Mouse (Mus musculus): Measurements from ENCODE around the gene Rpl22. TPM values are rescaled to one million over a fixed set of nuclear protein-coding genes. Genes with fewer than 3 reads are reported as not detected.

Gene Rpl22
- total RNA-seq, 2 experiments from 2014 or later, result 186 to 202 TPM

DNA sequence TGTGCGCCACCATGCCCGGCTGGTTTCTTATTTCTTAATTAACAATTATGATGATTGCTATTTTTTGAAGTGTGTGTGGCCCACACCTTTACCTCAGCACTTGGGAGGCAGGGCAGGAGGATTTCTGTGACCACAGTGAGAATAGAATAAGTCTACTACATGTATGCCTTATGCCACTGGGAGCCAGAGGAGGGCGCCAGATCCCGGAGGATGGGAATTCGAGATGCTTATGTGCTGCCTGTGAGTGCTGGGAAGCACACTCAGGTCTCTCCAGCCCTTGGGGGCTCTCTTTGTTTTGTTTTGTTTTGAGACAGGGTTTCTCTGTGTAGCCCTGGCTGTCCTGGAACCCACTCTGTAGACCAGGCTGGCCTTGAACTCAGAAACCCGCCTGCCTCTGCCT is 3.1 kb downstream of the Rpl22 start:
- Histone ChIP-seq H3K4me3 (no peak overlapping the region), H3K27ac (no peak overlapping the region)
- no peak for DNase-seq (ENCODE audit: low spot score in 2 of 2)
- TF ChIP-seq CTCF (conservative IDR thresholded peaks at IDR 0.05), result peak; percentile 66

DNA sequence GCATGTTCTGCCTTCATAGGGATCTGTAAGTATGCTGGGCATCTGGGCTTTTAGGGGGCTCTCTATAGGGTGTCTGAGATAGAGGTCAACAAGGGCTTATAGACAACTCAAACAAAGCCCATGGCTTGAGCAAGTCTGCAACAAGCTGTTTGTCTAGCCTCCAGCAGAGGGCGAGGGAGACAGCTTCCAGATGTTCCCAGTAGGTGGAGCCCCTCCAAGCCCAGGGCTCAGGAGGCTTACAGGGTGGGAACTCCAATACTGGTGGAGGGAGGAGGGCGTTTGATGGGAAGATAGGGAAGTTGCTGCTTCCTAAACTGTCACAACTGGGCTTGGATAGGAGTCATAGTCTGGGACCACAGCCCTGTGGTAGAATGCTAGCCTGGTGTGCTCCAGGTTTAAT is 7.4 kb downstream of the Rpl22 start:
- no peak overlapping the region for H3K4me3 ChIP-seq
- peak in 1 of 2 experiments; percentile 78 for DNase-seq (ENCODE audit: low spot score in 2 of 2)
- H3K27ac ChIP-seq, result no peak overlapping the region
- TF ChIP-seq CTCF (conservative IDR thresholded peaks at IDR 0.05), result peak; percentile 99

DNA sequence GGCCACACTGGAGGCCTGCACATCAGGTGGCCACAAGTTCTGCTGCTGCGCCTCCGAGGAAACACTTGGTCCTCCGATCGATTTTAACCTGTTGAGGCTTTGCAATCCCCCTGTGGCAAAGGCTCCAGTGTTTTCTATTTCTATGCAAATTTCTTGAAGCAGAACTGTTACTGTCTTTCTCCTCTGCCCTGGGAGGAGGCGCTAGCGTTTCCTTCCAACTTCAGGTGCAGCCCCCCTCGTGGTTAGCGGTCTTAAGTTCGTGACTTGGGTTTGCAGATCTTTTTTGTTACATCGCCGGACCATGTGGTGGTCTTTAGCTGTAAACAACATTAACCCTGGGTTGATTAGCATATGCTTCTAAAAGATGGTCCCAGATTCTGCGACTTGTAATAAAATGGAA is 8.0 kb downstream of the Rpl22 start:
- no peak for DNase-seq (ENCODE audit: low spot score in 2 of 2)
- no peak for TF ChIP-seq CTCF (conservative IDR thresholded peaks at IDR 0.05)
- Histone ChIP-seq H3K4me3 (no peak overlapping the region), H3K27ac (no peak overlapping the region)

DNA sequence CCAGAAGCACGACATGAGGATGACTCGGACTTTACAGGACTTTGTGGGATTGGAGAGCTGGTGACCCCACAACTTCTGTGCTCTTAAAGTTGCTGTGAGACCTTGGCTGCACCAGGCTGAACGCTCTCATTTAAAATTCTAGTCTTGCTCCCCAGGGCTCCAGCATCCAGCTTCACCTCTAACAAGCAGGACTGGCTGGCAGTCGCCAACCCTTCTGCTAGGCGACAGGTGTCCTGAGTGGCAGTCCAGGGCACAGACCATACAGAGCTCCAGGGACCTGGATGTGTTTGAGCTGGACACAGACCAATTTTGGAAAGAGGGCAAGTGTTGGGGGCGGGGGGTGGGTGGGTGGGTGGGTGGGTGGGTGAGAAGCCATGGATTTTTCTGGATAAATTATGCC is 12.2 kb downstream of the Rpl22 start:
- TF ChIP-seq CTCF (conservative IDR thresholded peaks at IDR 0.05), result no peak
- Histone ChIP-seq H3K27ac (peak overlapping the region; percentile 54; the same call in 1 of the 2 replicates), H3K4me3 (no peak overlapping the region)
- DNase-seq (ENCODE audit: low spot score in 2 of 2), result no peak

DNA sequence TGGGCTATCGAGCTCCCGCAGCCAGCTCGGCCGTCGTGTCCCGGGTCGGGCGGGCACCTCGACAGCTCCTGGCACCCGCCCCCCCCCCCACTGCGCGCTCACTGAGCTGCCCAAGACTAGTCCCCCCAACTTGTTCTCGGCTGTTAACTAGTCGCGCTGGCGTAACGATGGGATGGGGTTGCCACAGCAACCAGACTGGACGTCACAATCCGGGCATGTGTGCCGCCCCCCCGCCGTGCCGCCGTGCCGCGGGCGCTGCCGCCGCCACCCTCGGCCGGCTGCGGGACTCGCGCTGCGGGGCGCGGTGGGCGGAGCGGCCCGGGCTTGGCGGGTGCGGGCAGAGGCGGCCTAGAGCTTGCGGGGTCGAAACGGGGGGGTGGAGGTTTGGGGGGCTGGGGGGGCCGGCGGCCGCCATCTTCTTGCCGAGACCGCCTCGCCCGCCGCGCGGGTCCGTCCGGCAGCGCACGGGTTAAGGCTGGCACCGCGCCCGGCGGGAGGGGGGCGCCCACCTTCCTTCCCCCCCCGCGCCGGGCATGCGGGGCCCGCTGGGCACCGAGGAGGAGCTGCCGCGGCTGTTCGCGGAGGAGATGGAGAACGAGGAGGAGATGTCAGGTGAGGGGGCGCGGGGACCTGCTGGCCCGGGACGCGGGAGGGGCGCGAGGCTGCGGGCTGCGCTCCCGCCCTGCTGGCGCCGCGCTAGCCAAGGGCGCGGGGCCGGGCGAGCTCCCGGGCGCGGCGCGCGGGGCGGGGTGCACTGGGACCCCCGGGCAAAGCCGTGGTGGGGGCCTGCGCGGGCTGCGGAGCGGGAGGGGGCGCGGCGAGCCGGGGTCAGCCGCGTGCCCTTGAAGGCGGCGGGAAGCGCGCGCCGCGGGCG is 13.1 kb downstream of the Rpl22 start, which contains the start of gene Chd5:
Gene Chd5, plus strand, starts transcription at position 233 of the 874 bp plus-strand sequence.
- Histone ChIP-seq H3K27ac (peak within 1 kb of the TSS; percentile 92), H3K4me3 (peak within 1 kb of the TSS; percentile 63)
- peak; percentile 66 to 67 for DNase-seq (ENCODE audit: low spot score in 2 of 2)
- no peak for TF ChIP-seq CTCF (conservative IDR thresholded peaks at IDR 0.05)

DNA sequence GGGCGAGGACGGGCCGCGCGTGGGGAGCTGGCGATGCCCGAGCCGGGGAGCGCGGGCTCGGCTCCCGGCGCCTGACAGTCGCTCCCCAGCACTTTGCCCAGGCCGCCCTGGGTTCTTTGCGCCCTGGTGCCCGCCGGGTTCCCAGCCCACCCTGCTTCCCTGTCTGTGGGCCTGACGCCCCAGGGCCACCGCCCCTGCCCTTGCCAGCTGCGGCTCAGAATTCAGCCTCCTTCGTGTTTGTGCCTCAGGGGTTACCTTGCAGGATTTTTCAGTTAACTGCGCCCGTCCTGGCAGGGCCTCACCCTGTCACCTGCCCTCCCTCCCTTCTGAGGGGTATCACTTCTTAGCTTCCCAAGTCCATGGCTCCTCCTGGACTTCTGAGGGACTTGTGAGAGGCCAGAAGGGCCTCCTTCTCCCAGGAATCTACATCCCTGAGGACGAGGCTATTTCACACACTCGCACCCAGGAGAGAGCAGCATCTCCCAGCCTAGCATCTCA is 13.8 kb downstream of the Rpl22 start:
- Histone ChIP-seq H3K27ac (peak overlapping the region; percentile 92), H3K4me3 (peak overlapping the region; percentile 63)
- DNase-seq (ENCODE audit: low spot score in 2 of 2), result no peak
- TF ChIP-seq CTCF (conservative IDR thresholded peaks at IDR 0.05), result no peak

DNA sequence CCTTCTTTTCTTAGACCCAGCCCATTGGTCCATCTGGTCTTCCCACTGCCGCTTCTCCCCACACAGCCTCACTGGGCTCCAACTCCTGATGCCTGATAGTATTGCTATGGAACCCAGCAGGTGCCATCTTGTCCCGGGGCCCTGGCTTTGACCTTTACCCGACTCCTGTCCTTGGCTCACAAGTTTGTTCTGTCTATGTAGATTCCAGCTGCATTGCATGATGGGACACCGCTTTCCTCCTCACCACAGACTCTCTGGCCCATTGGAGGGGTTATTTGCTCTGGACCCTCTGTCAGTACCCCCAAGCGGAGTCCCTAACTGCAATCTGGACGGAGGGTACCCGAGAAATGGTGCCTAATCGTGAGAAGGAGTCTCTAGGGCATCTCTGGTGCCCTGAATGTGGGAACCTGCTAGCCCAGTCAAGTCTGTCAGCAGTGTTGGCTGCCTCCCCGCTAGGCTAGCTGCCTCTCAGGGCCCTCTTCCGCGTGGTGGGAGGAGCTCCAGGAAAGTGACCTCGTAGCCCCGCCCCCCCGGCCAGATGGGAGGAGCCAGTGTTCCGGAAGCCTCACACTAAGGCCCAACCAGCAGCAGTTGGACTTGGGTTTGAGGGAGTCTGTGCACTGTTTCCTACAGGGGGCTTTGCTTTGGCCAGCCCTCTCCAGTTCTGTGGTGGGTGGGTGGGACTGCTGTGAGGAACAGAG is 15.2 kb downstream of the Rpl22 start:
- no peak for DNase-seq (ENCODE audit: low spot score in 2 of 2)
- no peak overlapping the region for H3K4me3 ChIP-seq
- no peak overlapping the region for H3K27ac ChIP-seq
- no peak for TF ChIP-seq CTCF (conservative IDR thresholded peaks at IDR 0.05)

DNA sequence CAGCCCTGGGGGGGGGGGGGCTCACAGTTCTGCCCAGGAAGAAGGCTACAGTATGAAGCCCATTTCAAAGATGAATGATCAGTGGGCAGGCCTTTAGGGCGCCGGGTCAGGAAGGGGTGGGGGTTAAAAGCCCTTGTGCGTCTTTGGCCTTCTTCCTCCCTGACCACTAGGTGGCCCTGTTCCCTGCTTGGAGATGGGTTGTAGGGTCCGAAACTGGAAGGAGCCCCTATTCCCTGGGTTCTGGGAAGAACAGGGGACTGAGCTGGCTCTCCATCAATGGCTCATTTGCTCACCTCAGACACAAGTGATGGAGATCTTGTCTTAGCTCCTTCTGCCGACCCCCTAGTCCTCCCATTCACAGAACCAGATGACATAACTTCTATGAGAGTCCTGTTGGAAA is 17.8 kb downstream of the Rpl22 start:
- H3K27ac ChIP-seq, result peak overlapping the region; percentile 28; the same call in 1 of the 2 replicates
- DNase-seq (ENCODE audit: low spot score in 2 of 2), result no peak
- no peak overlapping the region for H3K4me3 ChIP-seq
- peak; percentile 80 for TF ChIP-seq CTCF (conservative IDR thresholded peaks at IDR 0.05)

DNA sequence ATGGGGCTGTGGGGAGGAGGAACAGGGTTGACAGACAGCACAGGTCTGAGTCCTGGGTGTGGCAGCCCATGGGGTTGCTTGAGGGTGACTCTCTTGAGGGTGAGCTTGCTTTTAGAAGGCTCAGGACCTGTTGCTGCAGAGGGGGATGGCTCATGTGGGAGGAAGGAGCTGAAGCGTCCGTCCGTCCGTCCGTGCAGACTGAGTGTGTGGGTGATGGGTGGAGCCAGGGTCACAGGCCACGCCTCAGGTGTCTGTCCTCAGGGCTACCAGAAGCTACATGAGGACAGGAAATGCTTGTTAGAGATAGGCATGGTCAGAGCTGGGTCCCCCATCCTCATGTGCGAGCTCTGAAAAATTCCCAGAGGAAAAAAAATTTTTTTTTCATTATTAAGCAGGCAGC is 19.1 kb downstream of the Rpl22 start:
- Histone ChIP-seq H3K27ac (peak overlapping the region; percentile 75; the same call in 1 of the 2 replicates), H3K4me3 (no peak overlapping the region)
- DNase-seq (ENCODE audit: low spot score in 2 of 2), result no peak
- TF ChIP-seq CTCF (conservative IDR thresholded peaks at IDR 0.05), result no peak

DNA sequence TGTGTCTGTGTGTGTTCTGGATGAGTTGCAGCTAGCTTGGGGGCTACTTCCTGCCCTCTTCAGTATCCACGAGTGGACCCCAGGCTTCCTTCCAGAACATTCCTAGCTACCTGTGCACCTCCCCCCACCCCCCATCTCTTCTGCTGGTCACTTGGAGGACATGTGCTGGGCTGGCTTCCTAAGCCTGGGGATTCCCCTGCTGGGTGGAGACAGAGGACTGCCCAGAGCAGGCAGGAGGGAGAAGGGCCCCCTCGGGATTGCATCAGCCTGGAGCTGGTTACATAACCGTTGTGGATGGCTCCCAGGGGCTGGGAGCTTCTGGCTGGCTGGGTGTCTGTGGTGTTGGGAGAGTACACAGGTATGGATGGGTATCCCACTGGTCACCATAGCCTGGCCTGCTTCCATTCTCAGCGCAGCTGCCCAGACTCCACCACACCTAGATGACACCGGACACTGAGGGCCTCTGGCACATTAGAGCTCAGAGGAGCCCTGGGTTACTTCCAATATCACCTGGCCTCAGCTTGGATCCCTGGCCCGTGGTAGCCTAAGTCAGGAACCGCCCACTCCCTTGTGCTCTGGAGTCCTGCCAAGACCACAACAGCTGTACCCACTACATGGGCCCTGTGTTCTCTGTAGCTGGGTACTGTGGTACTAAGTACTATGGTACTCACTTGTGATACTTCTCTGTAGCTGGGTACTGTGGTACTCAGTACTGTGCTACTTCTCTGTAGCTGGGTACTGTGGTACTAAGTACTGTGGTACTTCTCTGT is 19.8 kb downstream of the Rpl22 start:
- no peak for TF ChIP-seq CTCF (conservative IDR thresholded peaks at IDR 0.05)
- peak overlapping the region; percentile 75 for H3K27ac ChIP-seq
- peak; percentile 64 to 70 for DNase-seq (ENCODE audit: low spot score in 2 of 2)
- no peak overlapping the region; the same call in 1 of the 2 replicates for H3K4me3 ChIP-seq

DNA sequence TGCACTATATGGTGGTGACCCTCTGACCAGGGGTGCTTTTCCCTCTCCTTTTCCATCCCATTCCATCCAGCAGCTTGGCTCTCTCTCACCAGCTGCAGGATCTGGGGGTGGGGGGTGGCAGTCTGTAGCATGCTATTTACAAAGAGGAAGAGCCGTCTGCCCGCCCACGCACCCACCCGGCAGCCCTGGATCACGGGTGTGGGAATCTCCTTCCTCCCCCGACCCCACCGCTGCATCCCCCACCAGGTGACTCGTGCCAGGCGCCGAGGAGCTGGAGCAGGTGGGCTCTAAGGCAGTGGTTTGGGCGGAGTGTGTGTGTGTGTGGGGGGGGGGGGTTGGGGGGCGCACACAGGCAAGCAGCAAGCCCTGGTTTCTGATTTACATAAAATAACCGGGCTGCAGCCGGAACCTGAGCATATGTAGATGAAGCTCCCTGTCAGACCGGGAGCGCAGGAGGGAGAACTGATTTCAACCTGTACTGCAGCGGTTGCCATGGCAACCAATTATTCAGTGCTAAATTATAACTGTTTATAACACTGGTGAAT is 24.4 kb downstream of the Rpl22 start:
- peak; percentile 57 to 80 for DNase-seq (ENCODE audit: low spot score in 2 of 2)
- Histone ChIP-seq H3K27ac (peak overlapping the region; percentile 83), H3K4me3 (peak overlapping the region; percentile 23; the same call in 1 of the 2 replicates)
- no peak for TF ChIP-seq CTCF (conservative IDR thresholded peaks at IDR 0.05)

DNA sequence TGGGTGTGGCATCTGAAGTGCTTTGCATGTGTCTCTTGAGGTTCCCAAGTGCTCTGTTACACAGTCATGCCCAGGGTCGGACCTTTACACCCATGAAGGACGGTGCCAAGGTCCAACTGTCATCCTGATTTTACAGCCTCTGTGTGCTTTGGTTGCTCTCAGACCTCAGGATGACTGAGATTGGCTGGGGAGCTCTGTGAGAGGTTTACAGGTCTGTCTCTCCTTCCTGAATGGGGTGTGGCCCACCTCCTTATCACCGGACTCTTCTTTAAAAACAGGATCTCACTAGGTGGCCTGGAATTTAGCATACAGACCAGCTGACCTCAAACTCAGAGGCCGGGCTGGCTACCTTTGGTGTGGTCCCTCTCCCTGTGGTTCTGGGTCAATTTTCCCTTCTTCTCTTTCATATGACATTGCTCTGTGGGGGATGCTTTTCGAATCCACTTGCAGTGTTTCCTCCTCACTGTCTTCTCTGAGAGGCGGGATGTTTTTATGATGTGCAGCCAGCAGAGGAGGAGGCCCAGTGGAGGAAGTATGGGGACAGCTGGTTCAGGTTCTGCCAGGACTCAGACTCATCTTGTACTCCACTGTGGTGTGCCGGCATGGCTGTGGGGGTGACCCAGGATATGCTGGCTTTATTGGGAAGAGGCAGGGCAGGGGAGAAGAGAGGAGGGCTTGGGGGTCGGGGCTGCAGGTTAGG is 25.3 kb downstream of the Rpl22 start:
- H3K27ac ChIP-seq, result peak overlapping the region; percentile 83
- TF ChIP-seq CTCF (conservative IDR thresholded peaks at IDR 0.05), result no peak
- no peak overlapping the region for H3K4me3 ChIP-seq
- DNase-seq (ENCODE audit: low spot score in 2 of 2), result no peak

All from layer of hippocampus, adult 2 months (tissue).